Mouse (Mus musculus) thymus, adult 2 months (tissue): ENCODE measurements around the gene Il22.
"Not testable (repeated sequence)": the region's sequence is repeated elsewhere in the genome, so short reads cannot be mapped to it uniquely, and the experiment has no call there.

Source experiments
- CTCF ChIP-seq: fragments of 200-500 bp; IDR thresholded peaks from 2 replicates; pipeline ENCODE4 v1.5.1; 2012; ENCODE audit warnings: mild to moderate bottlenecking, control low read depth, low read length, moderate library complexity, borderline replicate concordance; ENCODE audit not compliant: control insufficient read depth, poor library complexity, insufficient read depth; ENCODE audit errors: extremely low read depth
- POLR2A ChIP-seq: fragments of 200-500 bp; IDR thresholded peaks from 2 replicates; pipeline ENCODE4 v1.6.1; 2012; ENCODE audit warnings: mild to moderate bottlenecking, low read length, control low read depth, moderate library complexity; ENCODE audit not compliant: control insufficient read depth, poor library complexity, insufficient read depth; ENCODE audit errors: extremely low read depth

- TF ChIP-seq CTCF, POLR2A: not testable (repeated sequence)
These were observed 22.9 kb downstream of the Il22 start for GRCm38 (mm10) chr10:118227629-118228028.
